Comparison of ENCODE assay signal across 15 mouse cellular contexts in genomic region chr8:47056086-47056485, GRCm38 (mm10).
"Had no signal": no experiment of that assay in that cellular context is flagged by ENCODE, and none has a peak within 500 bp of the region (broad histone marks: within the 10 kb centered on the region; RNA-seq: fewer than 3 reads in every experiment).

No protein-coding gene starts in this region.

- H3K4me1 ChIP-seq: megakaryocyte, embryonic 14.5 days; midbrain, embryonic 13.5 days; midbrain, embryonic 15.5 days; neural tube, embryonic 12.5 days; stomach, embryonic 15.5 days had no signal

- H3K27ac ChIP-seq: macrophage; midbrain, embryonic 13.5 days; midbrain, embryonic 15.5 days; neural tube, embryonic 12.5 days; stomach, embryonic 15.5 days; stomach, postnatal 0 days had no signal

- DNase-seq: lung, adult 18-20 months; lung, embryonic 14.5 days; lung, postnatal 10 days; lung, postnatal 36 days; right cerebral cortex, postnatal 14 days; thymus, adult 2 months; thymus, postnatal 25 days; thymus, postnatal 4 days had no signal

- H3K4me3 ChIP-seq: megakaryocyte, embryonic 14.5 days; midbrain, embryonic 13.5 days; midbrain, embryonic 15.5 days; neural tube, embryonic 12.5 days; stomach, embryonic 15.5 days had no signal
